Mouse (Mus musculus) midbrain, embryonic 11.5 days (tissue): Measurements from ENCODE around the gene Cpne6. TPM values are rescaled to one million over a fixed set of nuclear protein-coding genes. Genes with fewer than 3 reads are reported as not detected.

Experiments
- ATAC-seq: fragments of 200-750 bp; cut with Nextera tagmentation; 2 replicates; pipeline ENCODE4 v1.8.0; 2017; ENCODE audit warnings: moderate TSS enrichment, moderate library complexity; ENCODE audit not compliant: low FRiP score
- DNase-seq: peaks from one replicate; pipeline ENCODE4 v3.0.0; 2015; ENCODE audit warnings: low spot score; ENCODE audit errors: missing footprints
- H3K27ac ChIP-seq: fragments of 300-500 bp; sonication (generic); 2 replicates; pipeline ENCODE4 v1.5.1; 2014; ENCODE audit warnings: low read depth, low read length
- H3K27me3 ChIP-seq: fragments of 300-500 bp; sonication (generic); 2 replicates; pipeline ENCODE4 v1.6.1; 2014; ENCODE audit warnings: mild to moderate bottlenecking, low read length, moderate library complexity, mixed read lengths; ENCODE audit not compliant: control insufficient read depth, insufficient read depth
- H3K36me3 ChIP-seq: fragments of 300-500 bp; sonication (generic); 2 replicates; pipeline ENCODE4 v1.6.1; 2014; ENCODE audit warnings: mild to moderate bottlenecking, low read length, moderate library complexity, mixed read lengths; ENCODE audit not compliant: control insufficient read depth, insufficient read depth
- H3K4me1 ChIP-seq: fragments of 300-500 bp; sonication (generic); 2 replicates; pipeline ENCODE4 v1.6.1; 2014; ENCODE audit warnings: low read length; ENCODE audit not compliant: control insufficient read depth, insufficient read depth
- H3K4me2 ChIP-seq: fragments of 300-500 bp; sonication (generic); 2 replicates; pipeline ENCODE4 v1.6.1; 2014; ENCODE audit warnings: mild to moderate bottlenecking, moderate library complexity
- H3K4me3 ChIP-seq: fragments of 300-500 bp; sonication (generic); 2 replicates; pipeline ENCODE4 v1.5.1; 2014; ENCODE audit warnings: low read depth, low read length
- H3K9ac ChIP-seq: fragments of 300-500 bp; sonication (generic); 2 replicates; pipeline ENCODE4 v1.6.1; 2014; ENCODE audit warnings: low read length
- H3K9me3 ChIP-seq: fragments of 300-500 bp; sonication (generic); 2 replicates; pipeline ENCODE4 v1.6.1; 2016; ENCODE audit warnings: low read length; ENCODE audit not compliant: control insufficient read depth
- WGBS: fragments of 180-500 bp; shearing (Covaris S2); extraction: QIAGEN DNeasy Blood & Tissue Kit; methylation state at CpG from one replicate; pipeline ENCODE4 v1.1.7; 2014; 5-methylcytosine and 5-hydroxymethylcytosine counted together
- polyA plus RNA-seq: library from polyadenylated mRNA; unstranded; fragments of >200 nt; fragmentation: Nextera tagmentation; extraction: Ambion mirVana; gene quantifications from 2 replicates; pipeline ENCODE4 v1.2.1, GENCODE M21; 2014

The Cpne6 gene
- polyA plus RNA-seq, 1 experiment from 2014 or later: 0.23 TPM

DNA sequence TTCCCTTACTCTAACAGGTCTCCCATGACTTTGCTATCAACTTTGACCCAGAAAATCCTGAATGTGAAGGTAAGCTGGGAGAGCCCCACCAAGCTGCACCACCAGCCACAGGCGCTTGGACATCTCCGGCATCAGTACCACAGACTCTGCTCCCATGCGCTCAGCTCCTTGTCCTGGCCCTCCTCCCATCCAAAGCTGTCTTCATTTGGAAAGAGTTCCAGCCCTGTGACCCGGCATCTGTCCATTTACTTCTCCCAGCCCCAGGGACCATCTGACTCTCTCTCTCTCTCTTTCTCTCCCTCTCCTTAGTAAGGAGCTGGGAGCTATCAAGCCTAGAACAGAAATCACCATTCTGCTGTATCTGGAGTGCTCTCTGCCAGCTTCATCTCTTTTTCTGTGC, 5.6 kb downstream of the Cpne6 start:
- no peak overlapping the region for H3K27ac ChIP-seq
- no peak overlapping the region for H3K4me2 ChIP-seq
- H3K27me3 ChIP-seq: no peaks in the 10 kb centered on the region
- no peak for ATAC-seq
- no peaks in the 10 kb centered on the region for H3K9me3 ChIP-seq
- no peak overlapping the region for H3K9ac ChIP-seq
- H3K4me1 ChIP-seq: peaks cover 5% of the 10 kb centered on the region; the same call in 1 of the 2 replicates
- H3K36me3 ChIP-seq: no peaks in the 10 kb centered on the region
- WGBS: 83% methylated on average over 4 of the region's 4 CpGs
- H3K4me3 ChIP-seq: no peak overlapping the region
- DNase-seq: no peak

DNA sequence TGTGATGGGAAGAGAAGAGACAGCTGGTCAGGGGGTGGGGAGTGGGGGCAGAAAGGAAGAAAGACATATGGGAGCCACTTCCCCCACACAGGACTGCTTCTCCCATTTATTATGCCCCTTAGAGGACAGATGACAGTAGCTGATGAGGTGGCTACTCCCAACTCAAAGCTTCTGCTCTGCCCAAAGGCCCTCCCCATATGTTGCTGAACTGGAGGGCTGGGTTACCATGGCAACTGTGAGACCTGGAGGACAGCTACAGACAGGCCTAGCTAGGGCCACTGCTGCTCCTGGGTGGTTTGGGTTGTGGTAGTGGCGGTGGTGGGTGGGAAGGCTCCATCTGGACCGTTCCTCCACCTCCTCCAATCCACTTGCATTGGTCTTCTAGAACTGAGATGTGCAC, 8.7 kb downstream of the Cpne6 start:
- no peaks in the 10 kb centered on the region for H3K9me3 ChIP-seq
- H3K4me1 ChIP-seq: peaks cover 5% of the 10 kb centered on the region; the same call in 1 of the 2 replicates
- ATAC-seq: peak; percentile 64
- H3K27me3 ChIP-seq: peaks cover 4% of the 10 kb centered on the region; the same call in 1 of the 2 replicates
- no peak for DNase-seq
- H3K27ac ChIP-seq: no peak overlapping the region
- H3K4me2 ChIP-seq: no peak overlapping the region
- H3K9ac ChIP-seq: no peak overlapping the region
- H3K4me3 ChIP-seq: no peak overlapping the region
- whole genome bisulfite sequencing: 59% methylated on average over 2 of the region's 2 CpGs
- no peaks in the 10 kb centered on the region for H3K36me3 ChIP-seq

DNA sequence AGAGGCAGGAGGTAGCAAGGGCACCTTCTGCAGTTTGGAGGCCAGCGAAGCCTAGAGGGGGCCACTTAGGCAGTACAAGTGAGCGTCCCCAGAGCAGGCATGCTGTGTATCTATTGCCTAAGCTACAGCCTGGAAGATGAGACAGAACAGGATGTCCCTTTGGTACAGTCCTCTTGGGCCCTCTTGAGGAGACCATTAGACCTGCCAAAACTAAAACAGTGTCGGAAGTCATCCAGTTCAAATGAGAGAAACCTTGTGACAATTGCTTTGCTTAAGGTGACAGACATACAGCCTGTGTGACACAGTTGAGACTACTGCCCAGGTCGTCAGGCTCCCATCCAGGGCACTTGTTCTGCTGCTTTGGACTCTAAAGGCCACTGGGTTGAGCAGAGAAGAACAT, 9.4 kb downstream of the Cpne6 start:
- no peak overlapping the region for H3K4me2 ChIP-seq
- H3K27ac ChIP-seq: no peak overlapping the region
- no peak overlapping the region for H3K9ac ChIP-seq
- 59% methylated on average over 4 of the region's 4 CpGs for WGBS
- no peak for DNase-seq
- H3K27me3 ChIP-seq: peaks cover 4% of the 10 kb centered on the region; the same call in 1 of the 2 replicates
- no peaks in the 10 kb centered on the region for H3K36me3 ChIP-seq
- no peaks in the 10 kb centered on the region for H3K9me3 ChIP-seq
- no peak overlapping the region for H3K4me3 ChIP-seq
- H3K4me1 ChIP-seq: peaks cover 5% of the 10 kb centered on the region; the same call in 1 of the 2 replicates
- ATAC-seq: no peak

DNA sequence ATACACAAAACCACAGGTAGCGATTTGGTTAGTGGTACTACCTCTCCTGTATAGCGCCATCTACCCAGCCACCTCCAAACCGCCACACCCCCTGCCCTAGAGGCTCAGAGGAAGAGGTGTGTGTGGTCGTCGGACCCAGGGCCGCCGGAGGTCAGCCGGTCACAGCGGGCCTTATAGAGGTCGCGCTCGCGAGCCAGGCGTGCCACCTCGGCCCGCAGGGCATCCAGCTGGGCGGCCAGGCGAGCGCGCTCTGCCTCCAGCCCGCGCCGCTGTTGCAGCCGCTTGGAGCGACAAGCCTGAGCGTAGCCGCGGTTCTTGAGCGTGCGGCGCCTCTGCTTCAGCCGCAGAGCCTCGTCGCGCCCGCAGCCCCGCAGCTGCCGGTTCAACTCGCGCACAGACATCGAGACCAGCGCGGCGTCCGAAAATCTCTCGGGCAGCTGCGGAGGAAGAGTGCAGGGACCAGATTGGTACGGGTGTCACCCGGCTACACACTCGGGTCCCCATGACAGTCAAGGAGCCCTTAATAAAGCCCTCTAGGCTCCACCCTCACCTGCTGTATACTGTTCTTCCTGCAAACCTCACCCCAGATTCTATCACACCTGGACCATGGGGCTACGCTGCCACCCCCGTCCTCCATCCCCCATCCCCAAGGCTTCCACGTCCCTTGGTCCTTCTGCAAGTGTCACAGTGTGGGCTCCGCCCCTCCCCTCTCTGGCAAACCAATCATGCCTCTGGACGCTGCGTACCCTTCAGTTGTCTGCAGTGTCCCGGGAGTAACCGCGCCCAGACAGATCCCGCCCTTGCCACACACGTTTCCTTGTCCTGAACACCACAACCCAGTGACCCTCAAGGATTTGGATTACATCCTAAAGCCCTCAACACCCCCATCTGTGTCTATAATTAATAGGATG, 10.5 kb downstream of the Cpne6 start:
- peaks cover 5% of the 10 kb centered on the region; the same call in 1 of the 2 replicates for H3K4me1 ChIP-seq
- peak overlapping the region; percentile 86 for H3K4me2 ChIP-seq
- ATAC-seq (peak; percentile 66), DNase-seq (peak; percentile 93)
- WGBS: under 1% methylated on average over 61 of the region's 61 CpGs
- peaks cover 4% of the 10 kb centered on the region; the same call in 1 of the 2 replicates for H3K27me3 ChIP-seq
- H3K9me3 ChIP-seq: no peaks in the 10 kb centered on the region
- no peak overlapping the region for H3K27ac ChIP-seq
- peak overlapping the region; percentile 42 for H3K4me3 ChIP-seq
- H3K9ac ChIP-seq: peak overlapping the region; percentile 43
- no peaks in the 10 kb centered on the region for H3K36me3 ChIP-seq

DNA sequence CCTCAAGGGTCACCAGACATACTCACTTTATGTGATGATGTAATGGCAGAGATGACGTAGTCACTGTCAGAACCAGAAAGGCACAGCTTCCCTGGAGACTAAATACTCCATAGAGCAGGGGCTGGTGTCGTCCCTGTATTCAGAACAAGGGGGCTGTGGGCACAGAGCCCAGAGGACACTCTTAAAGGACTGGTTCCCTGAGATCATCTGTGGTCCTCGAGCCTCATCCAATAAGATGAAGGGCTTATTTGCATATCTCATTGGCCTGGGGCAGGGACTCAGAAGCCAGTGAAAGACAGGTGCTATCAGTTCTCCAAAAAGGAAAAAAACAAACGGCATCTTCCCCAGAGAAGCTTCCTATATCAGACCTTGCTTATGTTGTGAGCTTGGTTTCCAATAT, 13.8 kb downstream of the Cpne6 start:
- no peak for DNase-seq
- Histone ChIP-seq H3K27ac (no peak overlapping the region), H3K4me2 (no peak overlapping the region), H3K36me3 (no peaks in the 10 kb centered on the region), H3K4me1 (peaks cover 2% of the 10 kb centered on the region; the same call in 1 of the 2 replicates), H3K4me3 (no peak overlapping the region), H3K9me3 (no peaks in the 10 kb centered on the region), H3K9ac (no peak overlapping the region), H3K27me3 (peaks cover 4% of the 10 kb centered on the region; the same call in 1 of the 2 replicates)
- ATAC-seq: no peak
- WGBS: 75% methylated on average over 4 of the region's 4 CpGs

DNA sequence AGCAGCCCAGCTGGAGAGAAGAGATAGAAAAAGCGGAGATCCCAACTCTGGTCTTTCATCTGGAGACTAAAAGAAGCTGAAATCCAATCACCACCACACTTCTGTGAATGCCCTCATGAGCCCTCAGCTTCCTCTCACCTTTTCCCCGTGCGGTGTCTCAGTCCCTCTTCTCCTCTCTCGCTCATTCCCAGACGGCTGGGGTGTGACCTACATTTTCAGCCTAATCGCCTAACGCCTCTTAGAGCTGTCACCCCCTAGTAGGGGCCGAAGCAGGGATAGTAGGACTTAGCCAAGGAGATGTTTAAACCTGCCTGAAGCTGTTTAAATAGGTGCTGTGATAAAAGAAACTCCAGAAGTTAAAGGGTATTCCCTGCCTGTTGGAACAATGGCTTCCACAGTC, 14.5 kb downstream of the Cpne6 start, which contains the start of gene Nrl:
TSS of gene Nrl (minus strand) at position 197 of the 400 bp plus-strand sequence.
- ATAC-seq (no peak), DNase-seq (no peak)
- Histone ChIP-seq H3K9me3 (no peaks in the 10 kb centered on the region), H3K27me3 (peaks cover 4% of the 10 kb centered on the region; the same call in 1 of the 2 replicates), H3K4me2 (no peak within 1 kb of the TSS), H3K4me1 (peaks cover 2% of the 10 kb centered on the region; the same call in 1 of the 2 replicates), H3K36me3 (no peaks in the 10 kb centered on the region), H3K9ac (no peak within 1 kb of the TSS), H3K27ac (no peak within 1 kb of the TSS), H3K4me3 (no peak within 1 kb of the TSS)
- WGBS: 42% methylated on average over 8 of the region's 8 CpGs

DNA sequence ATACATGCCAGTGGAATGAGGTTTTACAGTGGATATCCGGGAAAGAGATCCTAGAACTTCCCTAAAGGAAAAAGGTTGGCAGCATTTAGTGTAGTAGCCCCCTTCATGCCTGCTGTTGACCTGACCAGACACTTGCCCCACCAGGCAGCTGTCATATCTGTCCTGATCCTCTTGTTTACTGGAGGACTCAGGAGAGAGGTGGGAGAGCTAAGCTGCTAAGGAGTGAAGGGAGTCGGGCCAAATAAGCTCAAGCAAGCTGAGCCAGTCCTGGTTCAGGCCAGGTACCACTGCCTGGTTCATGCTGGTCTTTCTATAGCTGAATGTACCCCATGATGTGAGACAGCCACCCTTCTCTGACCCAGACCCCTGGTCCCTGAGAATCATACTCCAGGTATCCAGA, 16.4 kb downstream of the Cpne6 start:
- H3K4me2 ChIP-seq: no peak overlapping the region
- peaks cover 4% of the 10 kb centered on the region; the same call in 1 of the 2 replicates for H3K27me3 ChIP-seq
- H3K27ac ChIP-seq: no peak overlapping the region
- no peaks in the 10 kb centered on the region for H3K4me1 ChIP-seq
- no peaks in the 10 kb centered on the region for H3K36me3 ChIP-seq
- no peaks in the 10 kb centered on the region for H3K9me3 ChIP-seq
- no peak overlapping the region for H3K4me3 ChIP-seq
- DNase-seq: no peak
- ATAC-seq: no peak
- H3K9ac ChIP-seq: no peak overlapping the region
- 94% methylated on average over 2 of the region's 2 CpGs for WGBS

DNA sequence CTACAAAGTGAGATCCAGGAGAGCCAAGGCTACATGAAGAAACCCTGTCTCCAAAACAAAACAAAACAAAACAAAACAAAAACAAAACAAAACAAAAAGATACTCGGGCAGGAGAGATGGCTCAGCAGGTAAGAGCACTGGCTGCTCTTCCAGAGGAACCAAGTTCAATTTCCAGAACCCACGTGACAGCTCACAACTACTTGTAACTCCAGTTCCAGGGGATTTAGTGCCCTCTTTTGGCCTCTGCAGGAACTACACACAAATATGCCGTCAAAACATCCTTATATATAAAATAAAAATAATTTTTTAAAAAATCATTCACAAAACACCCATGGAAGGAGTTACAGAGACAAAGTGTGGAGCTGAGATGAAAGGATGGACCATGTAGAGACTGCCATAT, 17.7 kb downstream of the Cpne6 start:
- H3K9ac ChIP-seq: no peak overlapping the region
- no peak overlapping the region for H3K27ac ChIP-seq
- H3K9me3 ChIP-seq: no peaks in the 10 kb centered on the region
- DNase-seq (no peak), ATAC-seq (no peak)
- 21% methylated on average over 3 of the region's 3 CpGs for WGBS
- no peak overlapping the region for H3K4me3 ChIP-seq
- no peaks in the 10 kb centered on the region for H3K27me3 ChIP-seq
- no peaks in the 10 kb centered on the region for H3K36me3 ChIP-seq
- H3K4me2 ChIP-seq: no peak overlapping the region
- no peaks in the 10 kb centered on the region for H3K4me1 ChIP-seq

DNA sequence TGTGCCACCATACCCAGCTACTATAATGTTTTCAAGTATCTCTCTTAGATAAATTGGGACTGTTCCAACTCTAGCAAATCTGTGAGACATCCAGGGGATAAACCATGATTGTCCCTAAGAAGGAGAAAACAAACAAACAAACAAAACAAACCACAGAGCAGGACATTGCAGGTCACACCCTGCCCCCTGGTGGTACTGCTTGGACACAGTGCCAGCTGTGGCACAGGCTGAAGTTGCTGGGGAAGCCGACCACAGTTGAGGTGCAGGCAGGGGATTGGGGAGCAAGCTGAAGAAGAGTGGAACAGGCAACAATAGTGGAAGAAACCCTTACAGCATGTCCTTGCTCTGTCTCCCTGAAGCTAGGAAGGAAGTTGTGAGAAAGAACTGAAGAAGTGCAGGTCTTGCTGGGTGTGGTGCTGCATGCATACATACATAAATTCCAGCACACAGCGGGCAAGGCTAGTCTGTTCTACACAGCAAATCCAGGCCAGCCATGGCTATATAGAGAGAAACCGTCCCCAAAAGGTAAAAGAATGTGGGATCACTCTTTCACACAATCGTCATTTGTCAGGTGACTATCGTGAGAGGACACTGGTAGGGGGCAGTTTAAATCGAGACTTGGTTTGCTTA, 26.0 kb downstream of the Cpne6 start:
- no peak overlapping the region for H3K27ac ChIP-seq
- no peaks in the 10 kb centered on the region for H3K27me3 ChIP-seq
- no peak overlapping the region for H3K9ac ChIP-seq
- H3K9me3 ChIP-seq: no peaks in the 10 kb centered on the region
- H3K4me1 ChIP-seq: peaks cover 8% of the 10 kb centered on the region; the same call in 1 of the 2 replicates
- 57% methylated on average over 6 of the region's 6 CpGs for WGBS
- ATAC-seq (no peak), DNase-seq (no peak)
- no peak overlapping the region for H3K4me2 ChIP-seq
- H3K4me3 ChIP-seq: no peak overlapping the region
- no peaks in the 10 kb centered on the region for H3K36me3 ChIP-seq
